Mouse (Mus musculus): ENCODE data around the gene Uqcrc1. TPM values are rescaled to one million over a fixed set of nuclear protein-coding genes. Genes with fewer than 3 reads are reported as not detected.

The Uqcrc1 gene
- polyA plus RNA-seq, 1 experiment from 2014 or later, result 353 TPM

MicroRNA genes within 50 kb of the gene (microRNA counts, 519-probe panel; counts per million panel counts)
- not detected for microRNA mmu-miR-711

Small RNA genes within 50 kb of the gene (microRNA-seq; reads per million reads assigned to microRNA genes)
- gene Mir711, result not detected

Other genes with a start within 250 kb of the Uqcrc1 start
- gene Prkar2a, start 247.3 kb upstream of the Uqcrc1 start, polyA plus RNA-seq (2016; fragmentation: Nextera tagmentation; extraction: Ambion mirVana), result 55.8 and 56.9 TPM in 2 replicates
- 124 and 140 TPM in 2 replicates for gene Ip6k2, start 152.8 kb upstream of the Uqcrc1 start, polyA plus RNA-seq (2016; fragmentation: Nextera tagmentation; extraction: Ambion mirVana)
- 14.3 and 17.3 TPM in 2 replicates for gene Nckipsd, start 128.3 kb upstream of the Uqcrc1 start, polyA plus RNA-seq (2016; fragmentation: Nextera tagmentation; extraction: Ambion mirVana)
- gene Celsr3, start 110.3 kb upstream of the Uqcrc1 start, polyA plus RNA-seq (2016; fragmentation: Nextera tagmentation; extraction: Ambion mirVana), result 13.0 and 14.2 TPM in 2 replicates
- 12.4 and 13.1 TPM in 2 replicates for gene Slc26a6, start 83.3 kb upstream of the Uqcrc1 start, polyA plus RNA-seq (2016; fragmentation: Nextera tagmentation; extraction: Ambion mirVana)
- gene Tmem89, start 22.0 kb upstream of the Uqcrc1 start, polyA plus RNA-seq (2016; fragmentation: Nextera tagmentation; extraction: Ambion mirVana), result not detected in 2 replicates
- 2.2 and 3.2 TPM in 2 replicates for gene Col7a1, start 17.0 kb downstream of the Uqcrc1 start, polyA plus RNA-seq (2016; fragmentation: Nextera tagmentation; extraction: Ambion mirVana)
- gene Ucn2, start 49.4 kb downstream of the Uqcrc1 start, polyA plus RNA-seq (2016; fragmentation: Nextera tagmentation; extraction: Ambion mirVana), result not detected in 2 replicates
- gene Pfkfb4, start 55.1 kb downstream of the Uqcrc1 start, polyA plus RNA-seq (2016; fragmentation: Nextera tagmentation; extraction: Ambion mirVana), result 16.5 and 18.4 TPM in 2 replicates
- 35.6 and 37.3 TPM in 2 replicates for gene Shisa5, start 101.9 kb downstream of the Uqcrc1 start, polyA plus RNA-seq (2016; fragmentation: Nextera tagmentation; extraction: Ambion mirVana)
- 8.4 and 8.9 TPM in 2 replicates for gene Trex1, start 123.1 kb downstream of the Uqcrc1 start, polyA plus RNA-seq (2016; fragmentation: Nextera tagmentation; extraction: Ambion mirVana)
- gene Atrip, start 137.5 kb downstream of the Uqcrc1 start, polyA plus RNA-seq (2016; fragmentation: Nextera tagmentation; extraction: Ambion mirVana), result 32.4 and 32.5 TPM in 2 replicates
- 13.9 and 14.9 TPM in 2 replicates for gene Ccdc51, start 145.9 kb downstream of the Uqcrc1 start, polyA plus RNA-seq (2016; fragmentation: Nextera tagmentation; extraction: Ambion mirVana)
- 734 and 744 TPM in 2 replicates for gene Tma7, start 146.0 kb downstream of the Uqcrc1 start, polyA plus RNA-seq (2016; fragmentation: Nextera tagmentation; extraction: Ambion mirVana)
- 39.9 and 44.4 TPM in 2 replicates for gene Plxnb1, start 158.8 kb downstream of the Uqcrc1 start, polyA plus RNA-seq (2016; fragmentation: Nextera tagmentation; extraction: Ambion mirVana)
- not detected in 2 replicates for gene Fbxw21, start 225.4 kb downstream of the Uqcrc1 start, polyA plus RNA-seq (2016; fragmentation: Nextera tagmentation; extraction: Ambion mirVana)

Measured in forebrain, embryonic 12.5 days (tissue).